Mouse (Mus musculus) limb, embryonic 12.5 days (tissue): ENCODE results near the gene Tln2. TPM values are rescaled to one million over a fixed set of nuclear protein-coding genes. Genes with fewer than 3 reads are reported as not detected.

Experiments used
- ATAC-seq: fragments of 200-750 bp; cut with Nextera tagmentation; 2 replicates; pipeline ENCODE4 v1.8.0; 2017; ENCODE audit warnings: low read depth, moderate TSS enrichment; ENCODE audit not compliant: insufficient number of reproducible peaks, insufficient read depth, low FRiP score, low TSS enrichment
- H3K27ac ChIP-seq: fragments of 300-500 bp; sonication (generic); 2 replicates; pipeline ENCODE4 v1.5.1; 2016; ENCODE audit warnings: mild to moderate bottlenecking, moderate library complexity
- H3K27me3 ChIP-seq: fragments of 300-500 bp; sonication (generic); 2 replicates; pipeline ENCODE4 v1.6.1; 2016; ENCODE audit warnings: mild to moderate bottlenecking, moderate library complexity
- H3K36me3 ChIP-seq: fragments of 300-500 bp; sonication (generic); 2 replicates; pipeline ENCODE4 v1.6.1; 2016; ENCODE audit warnings: mild to moderate bottlenecking, moderate library complexity
- H3K4me1 ChIP-seq: fragments of 300-500 bp; sonication (generic); replicated peaks from 2 replicates; pipeline ENCODE4 v1.6.1; 2016
- H3K4me2 ChIP-seq: fragments of 300-500 bp; sonication (generic); 2 replicates; pipeline ENCODE4 v1.6.1; 2016; ENCODE audit warnings: mild to moderate bottlenecking, moderate library complexity
- H3K4me3 ChIP-seq: fragments of 300-500 bp; sonication (generic); replicated peaks from 2 replicates; pipeline ENCODE4 v1.5.1; 2016; ENCODE audit warnings: mild to moderate bottlenecking
- H3K9ac ChIP-seq: fragments of 300-500 bp; sonication (generic); replicated peaks from 2 replicates; pipeline ENCODE4 v1.6.1; 2016; ENCODE audit warnings: mild to moderate bottlenecking, moderate library complexity
- H3K9me3 ChIP-seq: fragments of 300-500 bp; sonication (generic); 2 replicates; pipeline ENCODE4 v1.6.1; 2016; ENCODE audit warnings: mild to moderate bottlenecking, moderate library complexity
- WGBS: fragments of 180-500 bp; shearing (Covaris S2); methylation state at CpG from one replicate; pipeline ENCODE4 v1.1.7; 2016; 5-methylcytosine and 5-hydroxymethylcytosine counted together
- polyA plus RNA-seq: library from polyadenylated mRNA; unstranded; fragments of >200 nt; fragmentation: Nextera tagmentation; extraction: Ambion mirVana; gene quantifications from 2 replicates; pipeline ENCODE4 v1.2.1, GENCODE M21; 2016

Gene Tln2
- polyA plus RNA-seq, 1 experiment from 2014 or later: 37.3 TPM

DNA sequence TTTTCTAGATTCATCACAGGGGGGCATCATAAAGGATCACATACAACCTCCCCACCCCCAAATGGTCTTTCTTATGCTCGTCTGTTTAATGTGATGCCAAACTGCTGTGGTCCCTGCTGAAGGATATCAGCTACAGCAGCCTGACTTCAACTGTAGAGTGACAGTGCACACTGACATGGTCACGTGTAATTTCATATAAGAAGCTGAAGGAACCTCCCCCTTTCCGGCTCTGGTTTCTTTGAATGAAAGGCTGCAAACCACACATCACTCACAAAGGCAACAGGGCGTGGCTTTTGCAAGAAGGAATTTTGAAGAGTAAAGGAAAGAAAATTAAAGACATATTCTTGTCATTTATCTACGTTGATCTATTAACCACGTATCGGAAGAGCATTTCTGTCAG, 154.8 kb downstream of the Tln2 start:
- Histone ChIP-seq H3K9me3 (no peaks in the 10 kb centered on the region), H3K9ac (no peak overlapping the region), H3K27ac (no peak overlapping the region), H3K4me1 (no peaks in the 10 kb centered on the region), H3K27me3 (no peaks in the 10 kb centered on the region), H3K4me3 (no peak overlapping the region), H3K4me2 (no peak overlapping the region), H3K36me3 (no peaks in the 10 kb centered on the region)
- WGBS: 87% methylated on average over 7 of the region's 7 CpGs
- no peak for ATAC-seq

DNA sequence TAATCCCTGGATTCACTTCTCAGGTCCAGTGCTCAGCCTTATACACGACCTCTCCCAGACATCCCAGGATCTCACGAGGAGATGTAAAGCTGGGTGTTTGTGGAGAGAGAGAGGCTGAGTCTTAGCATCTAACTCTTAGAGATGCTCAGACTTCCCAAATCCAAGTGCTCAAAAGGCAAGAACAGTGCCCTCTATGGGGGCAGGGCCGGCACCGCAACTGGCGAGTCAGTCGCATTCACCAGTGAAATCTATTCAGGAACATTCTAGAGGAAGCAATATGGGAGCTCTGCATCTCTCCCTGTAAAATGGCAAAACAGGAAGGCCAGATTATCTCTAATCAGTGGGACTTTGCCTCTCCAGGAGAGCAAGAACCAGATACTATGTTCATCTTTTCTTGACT, 159.9 kb downstream of the Tln2 start:
- Histone ChIP-seq H3K4me1 (no peaks in the 10 kb centered on the region), H3K4me2 (no peak overlapping the region), H3K27ac (no peak overlapping the region), H3K9ac (no peak overlapping the region), H3K27me3 (no peaks in the 10 kb centered on the region), H3K36me3 (no peaks in the 10 kb centered on the region), H3K4me3 (no peak overlapping the region), H3K9me3 (no peaks in the 10 kb centered on the region)
- WGBS: 93% methylated on average over 6 of the region's 6 CpGs
- ATAC-seq: no peak

DNA sequence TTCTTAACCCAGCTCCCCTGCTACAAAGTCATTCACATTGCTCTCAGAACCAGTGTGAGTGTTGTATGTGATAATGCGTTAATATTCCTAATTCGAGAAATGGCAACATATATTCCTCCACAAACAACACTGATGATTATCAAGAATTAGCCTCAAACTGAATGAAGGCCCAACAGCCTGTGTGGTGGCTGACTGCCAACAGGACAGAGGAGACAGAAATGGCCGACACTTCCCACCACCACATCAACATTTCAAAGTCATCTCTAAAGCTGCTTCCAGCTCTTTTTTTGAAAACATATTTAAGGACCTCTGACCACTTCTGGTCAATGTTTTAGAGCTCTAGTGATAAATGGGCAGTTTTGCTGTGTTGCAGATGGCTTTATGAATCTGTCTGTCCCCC, 161.7 kb downstream of the Tln2 start:
- H3K4me2 ChIP-seq: no peak overlapping the region
- H3K27ac ChIP-seq: no peak overlapping the region
- 90% methylated on average over 3 of the region's 3 CpGs for WGBS

DNA sequence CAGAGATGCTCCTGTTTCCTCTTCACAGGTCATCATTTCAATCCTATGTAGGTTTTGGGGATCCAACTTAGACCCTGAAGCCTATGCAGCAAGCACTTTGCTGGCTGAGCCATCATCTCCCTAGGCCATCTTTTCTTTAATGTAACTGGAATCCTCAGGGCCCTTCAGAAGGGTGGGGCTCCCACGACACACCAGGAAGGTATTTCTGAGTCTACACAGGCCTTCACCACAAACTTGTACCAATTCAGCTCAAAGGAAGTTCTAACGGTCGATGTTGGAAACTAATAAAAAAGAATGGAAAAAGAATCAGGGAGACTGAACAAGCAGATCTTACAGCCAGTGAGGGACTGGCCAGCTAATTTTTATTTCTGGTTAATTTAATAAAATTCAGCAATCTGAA, 163.1 kb downstream of the Tln2 start:
- no peaks in the 10 kb centered on the region for H3K27me3 ChIP-seq
- no peaks in the 10 kb centered on the region for H3K36me3 ChIP-seq
- no peak overlapping the region for H3K4me3 ChIP-seq
- H3K4me1 ChIP-seq: peaks cover 1% of the 10 kb centered on the region; the same call in 1 of the 2 replicates
- H3K4me2 ChIP-seq: no peak overlapping the region
- no peak for ATAC-seq
- H3K9ac ChIP-seq: no peak overlapping the region
- WGBS: 85% methylated on average over 3 of the region's 3 CpGs
- H3K9me3 ChIP-seq: no peaks in the 10 kb centered on the region
- H3K27ac ChIP-seq: no peak overlapping the region

More for the DNA sequence above, 161.7 kb downstream of the Tln2 start:
- no peaks in the 10 kb centered on the region for H3K4me1 ChIP-seq
- no peaks in the 10 kb centered on the region for H3K9me3 ChIP-seq
- no peak overlapping the region for H3K9ac ChIP-seq
- no peaks in the 10 kb centered on the region for H3K36me3 ChIP-seq
- no peak for ATAC-seq
- no peak overlapping the region for H3K4me3 ChIP-seq
- H3K27me3 ChIP-seq: no peaks in the 10 kb centered on the region

DNA sequence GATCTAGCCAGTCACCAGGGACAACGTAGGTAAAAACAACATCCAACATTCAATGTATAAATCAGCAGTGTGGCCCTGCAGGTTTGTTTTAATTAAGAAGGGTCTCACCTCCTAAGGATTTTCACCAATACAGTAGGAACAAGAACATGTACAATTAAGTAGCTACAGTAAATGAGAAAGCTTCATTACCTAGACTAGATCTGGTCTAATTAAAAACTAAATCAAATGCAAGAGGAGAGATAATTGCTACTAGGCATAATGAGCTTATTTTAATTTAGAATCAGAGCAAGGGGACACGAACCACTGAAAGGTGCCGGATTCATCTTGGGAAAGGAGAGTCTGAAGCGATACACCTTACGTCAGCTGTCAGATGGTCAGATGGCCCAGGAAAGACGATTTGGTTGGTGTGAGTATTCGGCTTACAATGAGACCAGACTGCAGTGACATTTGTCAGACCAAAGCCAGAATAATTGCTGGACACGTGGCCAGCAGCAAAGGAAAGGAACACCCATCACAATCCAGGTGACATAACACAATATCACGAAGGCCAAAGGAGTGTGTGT, 175.4 kb downstream of the Tln2 start:
- H3K4me2 ChIP-seq: no peak overlapping the region
- no peak for ATAC-seq
- no peaks in the 10 kb centered on the region for H3K4me1 ChIP-seq
- no peak overlapping the region for H3K4me3 ChIP-seq
- H3K9ac ChIP-seq: no peak overlapping the region
- no peaks in the 10 kb centered on the region for H3K9me3 ChIP-seq
- 85% methylated on average over 9 of the region's 9 CpGs for WGBS
- H3K36me3 ChIP-seq: 0 out of 2 replicates have a peak, but pooled peaks cover 4% of the 10 kb centered on the region
- no peak overlapping the region for H3K27ac ChIP-seq
- H3K27me3 ChIP-seq: no peaks in the 10 kb centered on the region

DNA sequence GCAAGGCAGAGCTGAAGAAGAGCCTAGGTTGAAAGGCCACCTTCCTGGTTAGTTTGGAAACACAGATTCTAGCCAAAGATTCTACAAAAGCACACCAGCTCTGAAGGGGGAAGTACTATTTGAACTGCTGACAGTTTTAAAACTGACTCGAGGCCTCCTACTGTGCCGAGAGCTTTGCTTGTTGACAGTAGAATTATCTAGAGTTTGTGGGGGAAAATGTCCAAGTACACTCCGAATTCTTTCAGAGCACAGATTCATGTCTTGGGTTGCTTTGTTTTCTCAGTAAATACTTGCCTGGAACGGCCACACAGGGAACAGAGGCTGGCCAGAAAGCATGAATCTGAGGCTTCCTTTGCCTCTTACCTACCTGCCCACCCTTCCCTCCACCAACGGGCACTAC, 179.4 kb downstream of the Tln2 start:
- 0 out of 2 replicates have a peak, but pooled peaks cover 4% of the 10 kb centered on the region for H3K36me3 ChIP-seq
- WGBS: 67% methylated on average over 5 of the region's 5 CpGs
- no peaks in the 10 kb centered on the region for H3K27me3 ChIP-seq
- no peaks in the 10 kb centered on the region for H3K9me3 ChIP-seq
- no peaks in the 10 kb centered on the region for H3K4me1 ChIP-seq
- no peak overlapping the region for H3K4me3 ChIP-seq
- no peak for ATAC-seq
- H3K9ac ChIP-seq: no peak overlapping the region
- H3K27ac ChIP-seq: no peak overlapping the region
- no peak overlapping the region for H3K4me2 ChIP-seq

DNA sequence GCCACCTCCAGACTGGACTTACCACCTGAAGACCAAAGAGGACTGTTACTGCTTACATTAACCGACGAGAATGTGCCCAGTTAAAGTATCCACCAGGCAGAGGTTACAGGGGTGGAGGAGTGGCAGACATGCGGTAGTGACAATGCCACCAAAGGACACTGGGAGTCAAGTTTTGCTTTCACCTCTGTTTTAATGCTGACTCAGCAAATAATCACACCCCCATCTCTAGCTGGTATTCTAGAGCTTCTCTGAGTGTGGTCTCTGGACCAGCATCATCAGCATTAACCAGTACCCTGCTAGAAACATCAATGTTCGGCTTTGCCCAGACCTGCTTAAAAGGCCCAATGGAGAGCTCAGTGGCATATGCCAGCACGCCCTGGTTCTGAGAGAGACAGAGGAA, 180.7 kb downstream of the Tln2 start:
- H3K4me1 ChIP-seq: no peaks in the 10 kb centered on the region
- H3K4me3 ChIP-seq: no peak overlapping the region
- H3K9ac ChIP-seq: no peak overlapping the region
- H3K36me3 ChIP-seq: no peaks in the 10 kb centered on the region
- H3K4me2 ChIP-seq: no peak overlapping the region
- no peak overlapping the region for H3K27ac ChIP-seq
- 87% methylated on average over 5 of the region's 5 CpGs for WGBS
- H3K9me3 ChIP-seq: no peaks in the 10 kb centered on the region
- ATAC-seq: no peak
- H3K27me3 ChIP-seq: no peaks in the 10 kb centered on the region

DNA sequence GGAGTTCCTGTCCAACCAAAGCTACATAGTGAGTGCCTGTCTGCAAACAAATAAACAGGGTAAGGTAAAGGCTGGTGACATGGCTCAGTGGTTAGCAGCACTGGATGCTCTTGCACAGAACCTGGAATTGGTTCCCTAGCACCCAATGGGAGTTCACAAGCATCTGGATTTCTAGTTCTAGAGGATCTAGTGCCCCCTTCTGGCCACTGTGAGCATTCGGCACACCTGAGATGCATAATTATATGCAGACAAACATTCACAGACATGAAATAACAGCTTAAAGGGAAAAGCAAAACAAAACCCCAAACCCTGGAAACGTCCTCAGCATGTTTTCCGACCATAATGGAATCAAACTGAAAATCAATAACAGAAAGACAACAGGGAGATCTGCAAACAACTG, 191.4 kb downstream of the Tln2 start:
- no peak for ATAC-seq
- Histone ChIP-seq H3K36me3 (peaks cover 18% of the 10 kb centered on the region), H3K27me3 (no peaks in the 10 kb centered on the region), H3K4me3 (no peak overlapping the region), H3K4me2 (no peak overlapping the region), H3K27ac (no peak overlapping the region), H3K9me3 (0 out of 2 replicates have a peak, but pooled peaks cover 6% of the 10 kb centered on the region), H3K4me1 (no peaks in the 10 kb centered on the region), H3K9ac (no peak overlapping the region)
- WGBS: 94% methylated on average over 3 of the region's 3 CpGs

DNA sequence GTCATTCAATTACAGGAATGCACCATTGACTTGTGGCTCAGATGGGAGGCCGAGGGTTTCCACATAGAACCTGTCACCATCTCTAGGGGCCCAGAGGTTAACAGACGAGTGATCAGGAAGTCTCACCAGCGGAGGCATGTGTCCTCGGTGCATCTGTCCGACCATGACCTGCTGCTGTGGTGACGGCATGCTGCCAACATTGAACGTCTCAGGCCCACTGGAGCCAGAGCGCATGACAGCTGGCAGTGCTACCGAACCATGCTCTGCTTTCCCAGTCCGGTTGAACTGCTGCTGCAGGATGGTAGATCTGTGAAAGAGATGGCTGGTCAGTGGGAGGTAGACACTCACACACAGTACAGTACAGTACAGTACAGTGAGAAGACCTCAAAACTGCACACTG, 197.0 kb downstream of the Tln2 start:
- Histone ChIP-seq H3K4me3 (no peak overlapping the region), H3K27ac (no peak overlapping the region)
- WGBS: 96% methylated on average over 10 of the region's 10 CpGs

DNA sequence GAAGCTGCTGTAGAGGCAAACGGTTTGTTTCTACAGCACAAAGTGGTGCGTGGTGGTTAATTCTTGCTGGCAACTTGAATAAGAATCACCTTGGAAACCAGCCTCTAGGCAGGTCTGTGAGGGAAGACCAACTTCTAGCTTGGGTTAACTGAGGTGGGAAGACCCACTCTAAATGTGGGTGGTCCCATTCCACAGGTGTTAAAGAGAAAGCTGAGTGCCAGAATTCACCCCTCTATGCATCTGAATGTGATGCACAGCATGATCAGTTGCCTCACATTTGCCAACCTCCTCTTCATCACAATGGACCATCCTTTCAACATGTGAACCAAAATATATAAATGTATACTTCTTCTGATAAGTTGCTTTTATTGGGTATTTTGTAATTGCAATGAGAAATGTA, 197.4 kb downstream of the Tln2 start:
- H3K27me3 ChIP-seq: no peaks in the 10 kb centered on the region
- H3K9me3 ChIP-seq: peaks cover 4% of the 10 kb centered on the region; the same call in 1 of the 2 replicates
- peaks cover 19% of the 10 kb centered on the region for H3K36me3 ChIP-seq
- H3K9ac ChIP-seq: no peak overlapping the region
- H3K4me2 ChIP-seq: no peak overlapping the region
- 86% methylated on average over 2 of the region's 2 CpGs for WGBS
- ATAC-seq: no peak
- H3K4me1 ChIP-seq: peaks cover 11% of the 10 kb centered on the region; the same call in 1 of the 2 replicates
- no peak overlapping the region for H3K4me3 ChIP-seq
- no peak overlapping the region for H3K27ac ChIP-seq

More for the DNA sequence above, 197.0 kb downstream of the Tln2 start:
- H3K9ac ChIP-seq: no peak overlapping the region
- H3K27me3 ChIP-seq: no peaks in the 10 kb centered on the region
- H3K4me2 ChIP-seq: no peak overlapping the region
- peaks cover 15% of the 10 kb centered on the region for H3K36me3 ChIP-seq
- no peak for ATAC-seq
- H3K9me3 ChIP-seq: no peaks in the 10 kb centered on the region; the same call in 1 of the 2 replicates
- peaks cover 11% of the 10 kb centered on the region; the same call in 1 of the 2 replicates for H3K4me1 ChIP-seq

DNA sequence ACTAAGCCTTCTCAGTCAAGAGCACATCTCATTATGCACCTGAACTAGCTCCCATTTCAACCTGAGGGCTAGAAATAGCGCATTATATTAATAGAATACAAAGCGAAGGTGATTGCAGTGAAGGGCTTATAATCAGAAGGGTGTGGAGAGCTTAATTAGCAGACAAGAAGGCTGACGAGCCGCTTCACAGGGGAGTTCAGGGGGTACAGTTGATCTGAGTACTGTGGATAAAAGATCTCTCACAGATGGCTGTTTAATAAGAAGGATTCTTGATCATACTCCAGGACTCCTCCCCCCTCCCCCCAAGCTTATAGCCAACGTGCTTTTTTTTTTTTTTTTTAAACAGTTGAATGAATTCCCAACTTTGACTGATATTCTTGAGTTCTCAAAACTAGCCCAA, 198.0 kb downstream of the Tln2 start:
- Histone ChIP-seq H3K27me3 (no peaks in the 10 kb centered on the region), H3K4me2 (no peak overlapping the region), H3K4me3 (no peak overlapping the region), H3K4me1 (peaks cover 11% of the 10 kb centered on the region; the same call in 1 of the 2 replicates), H3K9me3 (peaks cover 5% of the 10 kb centered on the region; the same call in 1 of the 2 replicates), H3K27ac (no peak overlapping the region), H3K9ac (no peak overlapping the region), H3K36me3 (peaks cover 19% of the 10 kb centered on the region)
- ATAC-seq: no peak
- 85% methylated on average over 5 of the region's 5 CpGs for WGBS

DNA sequence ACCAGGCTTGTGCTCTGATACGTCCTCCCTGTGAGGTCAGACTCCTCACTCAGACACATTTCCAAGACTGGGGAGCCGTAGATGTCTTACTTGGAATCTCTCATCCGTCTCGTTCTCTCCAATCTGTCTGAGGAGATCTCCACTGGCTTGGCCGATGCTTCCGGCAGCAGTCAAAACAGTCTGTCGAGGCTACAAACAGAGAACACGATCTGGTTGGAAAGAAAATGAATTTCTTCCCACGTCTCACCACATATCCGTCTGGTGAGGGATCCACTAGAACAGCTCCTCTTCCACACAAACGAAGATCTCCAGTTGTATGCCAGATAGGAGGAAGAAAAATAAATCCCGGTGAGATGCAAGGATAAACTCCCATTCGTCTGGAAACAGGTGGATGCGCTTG, 205.1 kb downstream of the Tln2 start:
- Histone ChIP-seq H3K27ac (no peak overlapping the region), H3K9me3 (peaks cover 5% of the 10 kb centered on the region; the same call in 1 of the 2 replicates), H3K36me3 (peaks cover 15% of the 10 kb centered on the region; the same call in 1 of the 2 replicates), H3K4me2 (no peak overlapping the region), H3K4me1 (no peaks in the 10 kb centered on the region), H3K9ac (no peak overlapping the region), H3K4me3 (no peak overlapping the region), H3K27me3 (no peaks in the 10 kb centered on the region)
- 92% methylated on average over 14 of the region's 14 CpGs for WGBS
- ATAC-seq: no peak
